Mouse (Mus musculus) lung, embryonic 14.5 days (tissue): ENCODE results near the gene Pcnx. TPM values are rescaled to one million over a fixed set of nuclear protein-coding genes. Genes with fewer than 3 reads are reported as not detected.

Experiments
- ATAC-seq: fragments of 200-750 bp; cut with Nextera tagmentation; 2 replicates; pipeline ENCODE4 v1.8.0; 2017; ENCODE audit warnings: mild to moderate bottlenecking, moderate TSS enrichment, moderate library complexity; ENCODE audit not compliant: insufficient read depth
- DNase-seq: peaks from one replicate; pipeline ENCODE4 v3.0.0-alpha.2; 2015
- H3K27ac ChIP-seq: fragments of 300-500 bp; sonication (generic); 2 replicates; pipeline ENCODE4 v1.5.1; 2014; ENCODE audit warnings: low read depth, mild to moderate bottlenecking, moderate library complexity
- H3K27me3 ChIP-seq: fragments of 300-500 bp; sonication (generic); 2 replicates; pipeline ENCODE4 v1.6.1; 2014; ENCODE audit warnings: low read length, control low read depth; ENCODE audit not compliant: insufficient read depth
- H3K36me3 ChIP-seq: fragments of 300-500 bp; sonication (generic); 2 replicates; pipeline ENCODE4 v1.6.1; 2014; ENCODE audit warnings: control low read depth; ENCODE audit not compliant: insufficient read depth
- H3K4me1 ChIP-seq: fragments of 300-500 bp; sonication (generic); 2 replicates; pipeline ENCODE4 v1.6.1; 2014; ENCODE audit warnings: antibody characterized with exemption, control low read depth; ENCODE audit not compliant: insufficient read depth
- H3K4me2 ChIP-seq: fragments of 300-500 bp; sonication (generic); 2 replicates; pipeline ENCODE4 v1.6.1; 2014; ENCODE audit warnings: mild to moderate bottlenecking
- H3K4me3 ChIP-seq: fragments of 300-500 bp; sonication (generic); 2 replicates; pipeline ENCODE4 v1.5.1; 2014; ENCODE audit warnings: low read depth, low read length
- H3K9ac ChIP-seq: fragments of 300-500 bp; sonication (generic); 2 replicates; pipeline ENCODE4 v1.6.1; 2014
- H3K9me3 ChIP-seq: fragments of 300-500 bp; sonication (generic); 2 replicates; pipeline ENCODE4 v1.6.1; 2016; ENCODE audit warnings: low read depth, low read length, control low read depth
- CTCF ChIP-seq: IDR thresholded peaks from 2 replicates; pipeline ENCODE4 v1.5.1; 2016; ENCODE audit warnings: antibody characterized with exemption, low read depth
- WGBS: fragments of 180-500 bp; shearing (Covaris S2); extraction: QIAGEN DNeasy Blood & Tissue Kit; methylation state at CpG from one replicate; pipeline ENCODE4 v1.1.7; 2014; 5-methylcytosine and 5-hydroxymethylcytosine counted together
- polyA plus RNA-seq: library from polyadenylated mRNA; unstranded; fragments of >200 nt; fragmentation: Nextera tagmentation; extraction: Ambion mirVana; gene quantifications from 2 replicates; pipeline ENCODE4 v1.2.1, GENCODE M21; 2014

The Pcnx gene
- polyA plus RNA-seq, 1 experiment from 2014 or later: 17.4 TPM

DNA sequence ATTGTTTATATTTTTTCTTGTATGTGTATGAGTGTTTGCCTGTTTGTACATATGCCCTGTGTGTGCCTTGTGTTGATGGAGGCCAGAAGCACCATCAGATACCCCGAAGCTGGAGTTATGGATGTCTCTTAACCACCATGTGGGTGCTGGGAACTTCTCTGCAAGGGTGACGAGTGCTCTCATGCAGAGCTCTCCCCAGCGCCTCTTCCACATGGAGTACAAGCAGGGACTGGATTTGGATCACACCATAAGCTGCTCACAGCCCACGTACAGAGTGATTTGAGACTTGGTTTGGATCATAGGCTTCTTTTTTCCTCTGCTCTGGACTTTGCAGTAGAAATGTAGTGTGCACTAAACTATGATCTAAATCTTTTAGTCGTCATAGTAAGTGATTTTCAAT is 34.5 kb downstream of the Pcnx start:
- no peak for TF ChIP-seq CTCF
- no peak overlapping the region for H3K4me3 ChIP-seq
- no peaks in the 10 kb centered on the region for H3K4me1 ChIP-seq
- DNase-seq (no peak), ATAC-seq (no peak)
- no peak overlapping the region for H3K4me2 ChIP-seq
- 90% methylated on average over 5 of the region's 5 CpGs for WGBS
- no peak overlapping the region for H3K27ac ChIP-seq
- H3K36me3 ChIP-seq: peaks cover 23% of the 10 kb centered on the region; the same call in 1 of the 2 replicates
- no peaks in the 10 kb centered on the region for H3K27me3 ChIP-seq
- H3K9ac ChIP-seq: no peak overlapping the region
- no peaks in the 10 kb centered on the region for H3K9me3 ChIP-seq

DNA sequence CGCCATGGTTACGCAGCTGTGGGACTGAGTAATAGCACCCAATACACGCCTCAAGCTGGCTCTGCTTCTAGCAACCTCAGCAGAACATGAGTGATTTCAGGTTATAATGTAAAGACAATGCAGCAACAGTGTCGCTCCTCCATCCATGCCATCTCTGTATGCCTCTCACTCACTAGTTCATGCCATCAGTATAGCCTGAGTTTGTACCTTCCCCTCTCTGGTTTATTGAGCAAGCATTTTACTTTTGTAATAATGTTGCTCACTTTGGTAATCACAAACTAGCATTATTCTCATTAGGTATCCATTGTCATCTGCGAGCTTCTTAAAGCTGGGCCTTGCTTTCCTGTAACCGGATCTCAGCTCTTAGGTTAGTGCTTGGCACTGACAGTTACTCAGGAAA is 36.2 kb downstream of the Pcnx start:
- no peak overlapping the region for H3K9ac ChIP-seq
- TF ChIP-seq CTCF: no peak

DNA sequence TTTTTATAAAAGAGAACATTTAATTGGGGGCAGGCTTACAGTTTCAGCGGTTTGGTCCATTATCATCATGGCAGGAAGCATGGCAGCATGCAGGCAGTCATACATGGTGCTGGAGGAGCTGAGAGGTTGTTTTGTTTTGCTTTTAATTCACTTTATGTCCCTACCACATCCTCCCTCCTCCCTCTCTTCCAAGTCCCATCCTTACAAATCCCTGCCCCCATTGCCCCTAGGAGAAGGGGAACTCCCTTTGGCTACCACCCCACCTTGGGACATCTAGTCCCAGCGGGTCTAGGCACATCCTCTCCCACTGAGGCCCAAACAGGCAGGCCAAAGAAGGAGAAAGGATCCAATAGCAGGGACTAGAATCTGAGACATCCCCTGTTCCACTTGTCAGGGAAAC is 44.6 kb downstream of the Pcnx start:
- Histone ChIP-seq H3K36me3 (peaks cover 5% of the 10 kb centered on the region; the same call in 1 of the 2 replicates), H3K27me3 (no peaks in the 10 kb centered on the region), H3K4me2 (no peak overlapping the region), H3K9me3 (no peaks in the 10 kb centered on the region), H3K4me1 (no peaks in the 10 kb centered on the region), H3K9ac (no peak overlapping the region), H3K4me3 (no peak overlapping the region), H3K27ac (no peak overlapping the region)
- DNase-seq: no peak
- ATAC-seq: no peak
- WGBS: 92% methylated on average over 2 of the region's 2 CpGs
- no peak for TF ChIP-seq CTCF

More for the DNA sequence above, 36.2 kb downstream of the Pcnx start:
- Histone ChIP-seq H3K4me3 (no peak overlapping the region), H3K4me2 (no peak overlapping the region), H3K36me3 (peaks cover 24% of the 10 kb centered on the region; the same call in 1 of the 2 replicates), H3K9me3 (no peaks in the 10 kb centered on the region), H3K4me1 (no peaks in the 10 kb centered on the region), H3K27ac (no peak overlapping the region), H3K27me3 (no peaks in the 10 kb centered on the region)
- ATAC-seq (no peak), DNase-seq (no peak)
- 91% methylated on average over 6 of the region's 6 CpGs for WGBS

DNA sequence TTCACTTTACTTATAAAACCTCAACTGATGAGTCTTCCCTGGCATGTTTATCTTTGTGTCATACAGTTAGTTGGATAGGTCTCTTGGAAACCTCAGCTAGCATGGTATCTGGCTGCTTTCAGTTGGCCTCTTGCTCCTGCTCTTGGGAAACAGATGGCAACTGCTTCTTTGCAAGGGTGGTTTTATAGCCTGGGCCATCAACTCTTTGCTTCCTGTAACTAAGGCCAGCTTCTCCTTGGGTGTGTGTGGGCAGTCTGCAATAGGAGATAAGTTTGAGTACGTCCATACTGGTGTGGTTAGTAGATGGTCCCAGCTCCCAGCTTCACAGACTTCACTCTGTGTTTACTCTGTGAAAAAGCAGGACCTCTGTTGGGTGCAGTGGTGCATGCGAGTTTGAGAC is 46.0 kb downstream of the Pcnx start:
- Histone ChIP-seq H3K36me3 (peaks cover 5% of the 10 kb centered on the region; the same call in 1 of the 2 replicates), H3K9ac (no peak overlapping the region), H3K9me3 (no peaks in the 10 kb centered on the region), H3K27me3 (no peaks in the 10 kb centered on the region), H3K4me3 (no peak overlapping the region), H3K27ac (no peak overlapping the region), H3K4me1 (peaks cover 6% of the 10 kb centered on the region; the same call in 1 of the 2 replicates), H3K4me2 (no peak overlapping the region)
- no peak for ATAC-seq
- TF ChIP-seq CTCF: no peak
- 81% methylated on average over 2 of the region's 2 CpGs for WGBS
- DNase-seq: no peak

DNA sequence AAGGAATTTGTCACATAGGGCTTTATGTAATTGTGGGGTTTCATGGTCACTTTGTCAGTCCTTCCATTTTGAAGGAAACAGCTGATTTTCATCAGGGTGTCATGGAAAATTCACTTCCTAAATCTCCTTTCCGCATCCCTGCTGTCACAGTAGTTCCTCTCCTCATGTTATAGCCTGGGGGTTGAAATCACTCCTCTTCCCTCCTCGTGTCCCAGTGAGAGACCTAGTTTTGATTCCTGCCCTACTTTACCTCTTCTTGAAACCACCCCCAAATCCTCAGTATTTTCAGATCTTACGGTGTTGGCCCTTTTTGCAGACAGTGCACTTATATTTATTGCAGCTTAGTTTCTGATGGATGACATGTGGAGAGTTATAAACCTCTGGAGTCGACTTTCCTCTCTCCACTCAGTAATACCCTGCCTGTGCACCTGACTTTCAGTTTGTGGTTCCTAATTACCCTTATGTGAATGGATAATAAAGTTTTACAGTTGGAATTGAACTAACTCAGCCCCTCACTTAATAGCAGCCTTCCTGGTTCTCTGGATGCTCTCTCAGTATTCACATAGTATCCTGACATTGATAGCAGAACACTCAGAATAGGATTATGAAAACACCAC is 48.0 kb downstream of the Pcnx start:
- H3K27me3 ChIP-seq: no peaks in the 10 kb centered on the region
- H3K36me3 ChIP-seq: peaks cover 5% of the 10 kb centered on the region; the same call in 1 of the 2 replicates
- ATAC-seq (no peak), DNase-seq (no peak)
- no peak overlapping the region for H3K4me3 ChIP-seq
- no peaks in the 10 kb centered on the region for H3K9me3 ChIP-seq
- H3K4me1 ChIP-seq: peaks cover 6% of the 10 kb centered on the region; the same call in 1 of the 2 replicates
- 59% methylated on average over 4 of the region's 4 CpGs for WGBS
- H3K9ac ChIP-seq: no peak overlapping the region
- H3K27ac ChIP-seq: no peak overlapping the region
- no peak overlapping the region for H3K4me2 ChIP-seq
- TF ChIP-seq CTCF: no peak

DNA sequence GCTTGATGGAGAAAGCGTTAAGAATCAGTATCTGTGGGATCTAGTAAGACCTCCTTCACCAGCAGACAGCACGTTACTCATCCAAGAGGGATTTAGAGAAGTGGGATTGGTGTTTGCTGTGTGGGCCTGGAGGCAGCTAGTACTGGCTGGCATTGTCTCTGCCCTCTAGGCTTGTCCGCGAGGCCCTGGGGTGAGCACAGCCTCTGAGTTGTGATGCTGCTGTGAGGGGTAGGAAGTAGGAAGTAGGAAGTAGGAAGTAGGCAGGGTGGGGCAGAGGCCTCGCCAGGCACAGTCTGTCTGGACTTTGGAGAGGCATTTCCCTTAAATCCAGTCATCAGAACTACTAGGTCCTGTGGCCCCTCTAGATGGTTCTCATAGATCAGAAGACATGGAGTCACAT is 50.6 kb downstream of the Pcnx start:
- Histone ChIP-seq H3K4me2 (no peak overlapping the region), H3K27ac (peak overlapping the region; percentile 42; the same call in 1 of the 2 replicates), H3K4me1 (peaks cover 6% of the 10 kb centered on the region; the same call in 1 of the 2 replicates), H3K9me3 (no peaks in the 10 kb centered on the region), H3K36me3 (peaks cover 9% of the 10 kb centered on the region; the same call in 1 of the 2 replicates), H3K27me3 (no peaks in the 10 kb centered on the region), H3K9ac (no peak overlapping the region), H3K4me3 (no peak overlapping the region)
- WGBS: 67% methylated on average over 5 of the region's 5 CpGs
- no peak for DNase-seq
- ATAC-seq: no peak
- TF ChIP-seq CTCF: no peak

DNA sequence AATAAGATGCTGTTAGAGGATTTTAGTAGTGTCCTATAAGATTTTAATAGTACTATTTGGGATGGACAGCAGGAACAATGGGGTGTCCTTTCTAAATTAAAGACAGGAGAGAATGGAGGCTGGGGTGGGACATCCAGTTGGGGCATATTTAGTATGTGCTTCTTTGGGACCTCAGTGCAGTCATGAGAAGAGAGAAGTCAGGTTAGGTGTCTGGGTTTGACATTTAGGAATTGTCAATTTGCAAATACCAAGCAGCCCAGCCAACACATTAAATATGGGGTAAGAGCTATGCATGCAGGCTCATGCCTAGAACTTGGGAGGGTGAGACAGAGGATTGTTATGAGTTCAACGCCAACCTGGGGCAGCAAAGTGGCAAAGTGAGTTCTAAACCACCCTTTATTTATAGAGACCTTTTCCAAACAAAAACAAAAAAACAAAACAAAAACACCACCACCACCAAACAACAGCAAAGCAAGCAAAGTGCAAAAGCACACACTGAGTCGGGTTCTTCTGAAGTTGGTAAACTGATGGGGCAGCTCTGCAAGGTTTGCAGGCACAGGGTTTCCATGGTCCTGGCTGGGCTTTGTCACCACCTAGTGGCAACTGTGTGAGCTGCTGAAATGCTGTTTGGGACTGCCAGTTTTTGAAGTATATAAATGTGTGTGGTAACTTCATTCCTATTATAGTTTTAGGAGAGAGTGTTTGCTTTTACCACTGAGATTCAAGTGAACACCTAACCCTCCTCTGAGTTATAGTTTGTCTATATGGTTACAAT is 55.5 kb downstream of the Pcnx start:
- no peak; the same call in 1 of the 2 replicates for ATAC-seq
- 44% methylated on average over 2 of the region's 2 CpGs for WGBS
- peaks cover 31% of the 10 kb centered on the region for H3K36me3 ChIP-seq
- H3K27ac ChIP-seq: no peak overlapping the region
- peak; percentile 90 for DNase-seq
- no peak overlapping the region for H3K9ac ChIP-seq
- H3K9me3 ChIP-seq: no peaks in the 10 kb centered on the region
- no peak overlapping the region for H3K4me2 ChIP-seq
- H3K4me3 ChIP-seq: no peak overlapping the region
- H3K27me3 ChIP-seq: no peaks in the 10 kb centered on the region
- H3K4me1 ChIP-seq: peaks cover 5% of the 10 kb centered on the region; the same call in 1 of the 2 replicates
- peak; percentile 94 for TF ChIP-seq CTCF
